In the genomic region with DNA sequence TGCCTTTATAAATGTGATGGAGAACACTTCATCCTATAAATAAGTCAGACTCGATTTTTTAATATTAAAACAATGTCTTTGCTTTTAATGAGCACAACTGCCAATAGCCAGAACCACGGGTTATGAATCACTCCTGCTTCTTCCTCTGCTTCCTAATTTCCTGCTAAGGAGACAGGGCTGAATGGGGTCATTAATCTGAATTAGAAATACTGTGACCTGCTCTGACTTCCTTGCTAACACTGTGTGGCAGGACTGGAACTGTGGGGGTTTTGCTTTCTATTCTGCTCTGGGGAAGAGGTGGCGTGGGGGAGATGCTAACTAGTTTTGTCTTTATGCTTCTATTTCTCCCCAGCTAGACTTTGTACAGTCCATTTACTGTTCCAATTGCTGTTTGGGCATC, we compare ENCODE assay signal across 23 mouse cellular contexts. TPM values are rescaled to one million over a fixed set of nuclear protein-coding genes. Genes with fewer than 3 reads are reported as not detected.
DNase-seq lines count a peak whose midpoint lies in the region; ATAC-seq lines count a peak whose summit lies in the region.
"Had no signal": no experiment of that assay in that cellular context is flagged by ENCODE, and none has a peak within 500 bp of the region (broad histone marks: within the 10 kb centered on the region; RNA-seq: fewer than 3 reads in every experiment).

No protein-coding gene starts in this region.

- peaks cover 5% of the 10 kb centered on the region; the same call in 1 of the 2 replicates for H3K4me1 ChIP-seq in kidney, embryonic 14.5 days (ENCODE audit: control insufficient read depth, insufficient read depth, low read length)
- H3K4me1 ChIP-seq: embryonic facial prominence, embryonic 13.5 days; forebrain, embryonic 12.5 days; heart, embryonic 10.5 days had no signal

- H3K9ac ChIP-seq in kidney, embryonic 14.5 days (ENCODE audit: low read depth, low read length), result no peak overlapping the region
- H3K9ac ChIP-seq: embryonic facial prominence, embryonic 13.5 days; forebrain, embryonic 12.5 days; hindbrain, embryonic 14.5 days had no signal

- H3K27ac ChIP-seq in kidney, embryonic 14.5 days (ENCODE audit: low read depth, low read length), result no peak overlapping the region
- H3K27ac ChIP-seq: embryonic facial prominence, embryonic 13.5 days; forebrain, embryonic 12.5 days; heart, embryonic 10.5 days; hindbrain, embryonic 14.5 days had no signal

- ATAC-seq in kidney, embryonic 14.5 days (ENCODE audit: low FRiP score, low TSS enrichment), result peak; percentile 73; the same call in 1 of the 2 replicates
- ATAC-seq: activated CD4-positive, CD25-positive, alpha-beta regulatory T cell, adult 4 months; forebrain, embryonic 16.5 days; Patski had no signal

- H3K27me3 ChIP-seq in kidney, embryonic 14.5 days (ENCODE audit: control insufficient read depth, insufficient read depth, low read length), result no peaks in the 10 kb centered on the region
- H3K27me3 ChIP-seq: embryonic facial prominence, embryonic 13.5 days; forebrain, embryonic 12.5 days had no signal

- H3K4me2 ChIP-seq in kidney, embryonic 14.5 days (replicated peaks; ENCODE audit: low read depth, low read length), result no peak overlapping the region
- H3K4me2 ChIP-seq: embryonic facial prominence, embryonic 13.5 days; forebrain, embryonic 12.5 days; hindbrain, embryonic 14.5 days had no signal

- peak; percentile 23 for DNase-seq in embryo, embryonic 10.5 days (ENCODE audit: low spot score)
- no peak for DNase-seq in embryo, embryonic 9.5 days (ENCODE audit: extremely low spot score)
- no peak for DNase-seq in kidney, adult 9 months
- DNase-seq in kidney, postnatal 14 days, result peak; percentile 5
- DNase-seq in kidney, adult 18-20 months, result no peak
- peak; percentile 6 for DNase-seq in brain, adult 2 months (ENCODE audit: low read depth, low spot score)
- DNase-seq: adrenal gland, postnatal 14 days; cerebellum, adult 18-20 months; cerebellum, adult 9-11 months; cerebellum, postnatal 36 days; gastrocnemius, postnatal 10 days; heart, adult 18-20 months; heart, postnatal 10 days; heart, postnatal 4 days had no signal

- H3K9me3 ChIP-seq in kidney, embryonic 14.5 days (ENCODE audit: control insufficient read depth, low read length), result no peaks in the 10 kb centered on the region
- H3K9me3 ChIP-seq: embryonic facial prominence, embryonic 13.5 days; forebrain, embryonic 12.5 days; heart, embryonic 10.5 days had no signal

- H3K36me3 ChIP-seq in kidney, embryonic 14.5 days (ENCODE audit: control insufficient read depth, insufficient read depth, low read length), result no peaks in the 10 kb centered on the region
- H3K36me3 ChIP-seq: embryonic facial prominence, embryonic 13.5 days; forebrain, embryonic 12.5 days; heart, embryonic 10.5 days had no signal

- WGBS in kidney, embryonic 14.5 days, result 19% methylated on average over 3 of the region's 3 CpGs

- no peak overlapping the region for H3K4me3 ChIP-seq in kidney, embryonic 14.5 days (ENCODE audit: low read length)
- H3K4me3 ChIP-seq: embryonic facial prominence, embryonic 13.5 days; forebrain, embryonic 12.5 days; heart, embryonic 10.5 days had no signal

RNA-seq across cellular contexts. Expression of a gene that starts 52.6 kb away (rescaled TPM):
- polyA plus RNA-seq in kidney, embryonic 14.5 days (2014; fragmentation: Nextera tagmentation; extraction: Ambion mirVana), result 1.2 and 2.0 TPM in 2 replicates
- polyA plus RNA-seq: activated CD4-positive, CD25-positive, alpha-beta regulatory T cell, adult 4 months; C2C12 had no signal

Comparison
In these comparisons a context has a peak if more than half of its experiments do, and no peak if none do; other contexts are left out.
1. DNase-seq: peak in embryo, embryonic 10.5 days (single experiment), kidney, postnatal 14 days (single experiment) and brain, adult 2 months (single experiment); none in embryo, embryonic 9.5 days (single experiment), kidney, adult 9 months (single experiment) and kidney, adult 18-20 months (single experiment).